Mouse (Mus musculus) limb, embryonic 10.5 days (tissue): ENCODE results near the gene Snrnp25. TPM values are rescaled to one million over a fixed set of nuclear protein-coding genes. Genes with fewer than 3 reads are reported as not detected.

Experiments
- DNase-seq: peaks from one replicate; pipeline ENCODE4 v3.0.0-alpha.2; 2017; ENCODE audit warnings: low spot score
- H3K27ac ChIP-seq: fragments of 300-500 bp; sonication (generic); 2 replicates; pipeline ENCODE4 v1.5.1; 2016; ENCODE audit warnings: mild to moderate bottlenecking
- H3K27me3 ChIP-seq: fragments of 300-500 bp; sonication (generic); 2 replicates; pipeline ENCODE4 v1.6.1; 2016; ENCODE audit warnings: low read depth, mild to moderate bottlenecking; ENCODE audit not compliant: poor library complexity, severe bottlenecking
- H3K36me3 ChIP-seq: fragments of 300-500 bp; sonication (generic); 2 replicates; pipeline ENCODE4 v1.6.1; 2016; ENCODE audit warnings: mild to moderate bottlenecking, moderate library complexity
- H3K4me1 ChIP-seq: fragments of 300-500 bp; sonication (generic); 2 replicates; pipeline ENCODE4 v1.6.1; 2016
- H3K4me3 ChIP-seq: fragments of 300-500 bp; sonication (generic); 2 replicates; pipeline ENCODE4 v1.5.1; 2016; ENCODE audit warnings: mild to moderate bottlenecking, moderate library complexity
- H3K9me3 ChIP-seq: fragments of 300-500 bp; sonication (generic); replicated peaks from 2 replicates; pipeline ENCODE4 v1.6.1; 2016; ENCODE audit warnings: mild to moderate bottlenecking
- WGBS: fragments of 180-500 bp; shearing (Covaris S2); methylation state at CpG from one replicate; pipeline ENCODE4 v1.1.7; 2016; 5-methylcytosine and 5-hydroxymethylcytosine counted together
- polyA plus RNA-seq: library from polyadenylated mRNA; unstranded; fragments of >200 nt; fragmentation: Nextera tagmentation; extraction: Ambion mirVana; gene quantifications from 2 replicates; pipeline ENCODE4 v1.2.1, GENCODE M21; 2016

Gene Snrnp25
- polyA plus RNA-seq, 1 experiment from 2014 or later: 115 TPM

DNA sequence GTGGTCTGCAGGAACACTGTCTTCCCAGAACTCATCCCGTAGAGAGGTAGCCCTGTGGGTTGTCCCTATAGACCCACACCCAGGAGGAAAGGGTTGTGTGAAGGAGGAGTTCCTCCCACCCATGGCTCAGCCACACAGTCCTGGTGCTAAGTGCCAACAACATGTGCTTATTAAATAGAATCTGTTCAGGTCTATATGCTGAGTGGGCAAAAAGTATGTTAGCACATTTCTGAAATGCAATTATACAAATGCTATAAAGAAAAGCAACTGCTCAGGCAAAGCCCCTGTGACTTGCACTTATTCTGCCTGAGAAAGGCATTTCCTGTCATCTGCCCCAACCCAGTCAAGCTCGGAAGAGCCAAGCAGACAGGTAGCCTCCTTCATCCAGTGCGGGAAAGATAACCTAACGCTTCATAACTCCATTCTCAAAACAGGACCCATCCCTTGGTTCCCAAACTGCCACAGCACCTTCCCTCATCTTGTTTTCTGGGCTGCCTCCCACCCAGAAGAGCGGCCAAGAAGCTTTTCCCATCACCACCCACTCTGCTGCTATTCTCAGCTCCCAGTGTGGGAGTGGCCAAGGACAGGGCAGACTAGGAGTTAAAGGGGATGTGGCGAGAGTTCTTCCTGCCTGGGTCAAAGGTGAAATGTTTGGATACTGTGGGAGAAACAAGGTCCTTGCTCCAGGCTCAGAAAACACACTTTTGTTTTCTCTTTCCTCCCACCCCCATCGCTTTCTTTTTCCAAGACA lies 38.2 kb downstream of the Snrnp25 start:
- Histone ChIP-seq H3K27me3 (no peaks in the 10 kb centered on the region), H3K9me3 (no peaks in the 10 kb centered on the region), H3K4me3 (no peak overlapping the region), H3K4me1 (no peaks in the 10 kb centered on the region), H3K36me3 (peaks cover 92% of the 10 kb centered on the region), H3K27ac (no peak overlapping the region; the same call in 1 of the 2 replicates)
- WGBS: 77% methylated on average over 7 of the region's 7 CpGs
- DNase-seq: no peak

- DNase-seq: no peak
- H3K9me3 ChIP-seq: no peaks in the 10 kb centered on the region
- H3K27me3 ChIP-seq: no peaks in the 10 kb centered on the region
- no peaks in the 10 kb centered on the region for H3K4me1 ChIP-seq
- 87% methylated on average over 3 of the region's 3 CpGs for WGBS
- H3K36me3 ChIP-seq: peaks cover 94% of the 10 kb centered on the region
- H3K4me3 ChIP-seq: no peak overlapping the region
- H3K27ac ChIP-seq: no peak overlapping the region; the same call in 1 of the 2 replicates
These were observed 38.8 kb downstream of the Snrnp25 start for GRCm38 (mm10) chr11:32244064-32244463.

GRCm38 (mm10) chr11:32244617-32245016 lies 39.4 kb downstream of the Snrnp25 start:
- Histone ChIP-seq H3K36me3 (peaks cover 95% of the 10 kb centered on the region), H3K27ac (no peak overlapping the region)
- 94% methylated on average over 1 of the region's 1 CpGs for WGBS

DNA sequence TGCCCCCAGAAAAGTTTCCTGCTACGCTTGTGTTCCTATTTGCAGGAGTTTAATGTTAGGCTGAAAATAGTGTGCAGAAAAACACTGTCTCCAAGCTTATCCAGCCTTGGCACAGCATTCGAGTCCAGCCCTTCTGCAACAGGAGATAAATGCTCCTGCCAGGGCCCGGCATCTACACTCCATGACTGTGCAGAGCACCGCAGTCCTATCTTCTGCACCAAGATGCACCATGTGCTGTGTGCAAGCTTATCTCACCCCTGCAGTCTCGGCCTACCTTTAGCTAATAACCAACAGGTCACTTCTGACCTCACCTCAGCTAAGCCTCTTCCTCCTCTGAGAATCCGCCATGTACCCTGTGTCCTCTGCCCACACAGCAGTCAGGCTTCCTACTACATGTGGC lies 40.4 kb downstream of the Snrnp25 start:
- H3K4me1 ChIP-seq: no peaks in the 10 kb centered on the region
- peaks cover 95% of the 10 kb centered on the region for H3K36me3 ChIP-seq
- 94% methylated on average over 6 of the region's 6 CpGs for WGBS
- DNase-seq: no peak
- H3K9me3 ChIP-seq: no peaks in the 10 kb centered on the region
- no peak overlapping the region for H3K4me3 ChIP-seq
- H3K27ac ChIP-seq: no peak overlapping the region
- no peaks in the 10 kb centered on the region for H3K27me3 ChIP-seq

More at GRCm38 (mm10) chr11:32244617-32245016, 39.4 kb downstream of the Snrnp25 start:
- H3K4me3 ChIP-seq: no peak overlapping the region
- no peaks in the 10 kb centered on the region for H3K9me3 ChIP-seq
- no peaks in the 10 kb centered on the region for H3K27me3 ChIP-seq
- no peaks in the 10 kb centered on the region for H3K4me1 ChIP-seq
- DNase-seq: no peak

- H3K27me3 ChIP-seq: no peaks in the 10 kb centered on the region
- no peaks in the 10 kb centered on the region for H3K9me3 ChIP-seq
- no peak overlapping the region for H3K27ac ChIP-seq
- no peak overlapping the region for H3K4me3 ChIP-seq
- H3K4me1 ChIP-seq: no peaks in the 10 kb centered on the region
- peaks cover 94% of the 10 kb centered on the region for H3K36me3 ChIP-seq
- no peak for DNase-seq
These were observed 41.9 kb downstream of the Snrnp25 start for GRCm38 (mm10) chr11:32247068-32247467.

DNA sequence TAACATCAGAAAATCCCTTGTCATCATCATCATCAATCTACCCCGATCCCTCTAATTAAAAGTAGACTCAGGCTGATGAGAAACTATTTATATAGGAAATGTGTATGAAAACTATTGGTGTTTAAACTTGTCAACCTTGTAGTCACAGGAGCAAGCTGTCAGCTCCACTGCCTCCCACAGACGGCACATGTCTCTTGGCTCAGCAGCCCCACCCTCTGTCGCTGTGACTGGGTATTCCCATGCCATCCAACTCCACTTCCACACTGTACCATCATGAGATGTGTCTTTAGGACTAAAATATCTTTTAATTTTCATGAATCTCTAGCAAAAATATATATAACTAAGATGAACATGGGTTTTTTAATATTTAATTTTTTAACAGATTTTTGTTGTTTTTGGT lies 43.1 kb downstream of the Snrnp25 start:
- 87% methylated on average over 3 of the region's 3 CpGs for WGBS
- Histone ChIP-seq H3K36me3 (peaks cover 95% of the 10 kb centered on the region), H3K27ac (no peak overlapping the region), H3K4me3 (no peak overlapping the region), H3K4me1 (no peaks in the 10 kb centered on the region), H3K9me3 (no peaks in the 10 kb centered on the region), H3K27me3 (no peaks in the 10 kb centered on the region)
- no peak for DNase-seq

- Histone ChIP-seq H3K27ac (no peak overlapping the region), H3K4me1 (no peaks in the 10 kb centered on the region), H3K36me3 (peaks cover 94% of the 10 kb centered on the region), H3K27me3 (no peaks in the 10 kb centered on the region), H3K4me3 (no peak overlapping the region), H3K9me3 (no peaks in the 10 kb centered on the region)
- DNase-seq: no peak
- 89% methylated on average over 8 of the region's 8 CpGs for WGBS
These were observed 45.9 kb downstream of the Snrnp25 start for GRCm38 (mm10) chr11:32250880-32251763.

DNA sequence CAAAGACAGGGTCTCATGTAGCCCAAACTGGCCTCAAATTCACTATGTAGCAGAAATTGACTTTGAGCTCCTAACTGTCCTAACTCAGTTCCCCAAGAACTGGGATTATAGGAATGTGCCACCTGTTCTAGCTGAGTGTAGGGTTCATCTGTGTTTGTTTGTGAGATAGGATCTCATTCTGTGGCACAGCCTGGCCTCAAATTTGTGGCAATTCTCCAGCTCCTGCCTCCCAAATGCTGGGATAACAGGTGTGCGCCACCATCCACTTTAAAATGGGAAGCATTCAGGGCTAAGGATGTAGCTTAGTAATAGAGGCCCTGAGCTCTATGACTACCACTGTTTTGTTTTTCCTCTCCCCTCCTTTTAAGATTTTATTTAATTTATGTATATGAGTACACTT lies 47.9 kb downstream of the Snrnp25 start:
- 100% methylated on average over 1 of the region's 1 CpGs for WGBS
- no peaks in the 10 kb centered on the region for H3K4me1 ChIP-seq

GRCm38 (mm10) chr11:32256146-32256545 lies 50.9 kb downstream of the Snrnp25 start:
- no peak for DNase-seq
- 92% methylated on average over 1 of the region's 1 CpGs for WGBS
- Histone ChIP-seq H3K27me3 (no peaks in the 10 kb centered on the region), H3K9me3 (no peaks in the 10 kb centered on the region), H3K4me1 (no peaks in the 10 kb centered on the region), H3K27ac (no peak overlapping the region), H3K36me3 (peaks cover 80% of the 10 kb centered on the region), H3K4me3 (no peak overlapping the region)

More for the DNA sequence above, 47.9 kb downstream of the Snrnp25 start:
- Histone ChIP-seq H3K36me3 (peaks cover 83% of the 10 kb centered on the region), H3K4me3 (no peak overlapping the region), H3K27me3 (no peaks in the 10 kb centered on the region), H3K9me3 (no peaks in the 10 kb centered on the region), H3K27ac (no peak overlapping the region)
- DNase-seq: no peak

DNA sequence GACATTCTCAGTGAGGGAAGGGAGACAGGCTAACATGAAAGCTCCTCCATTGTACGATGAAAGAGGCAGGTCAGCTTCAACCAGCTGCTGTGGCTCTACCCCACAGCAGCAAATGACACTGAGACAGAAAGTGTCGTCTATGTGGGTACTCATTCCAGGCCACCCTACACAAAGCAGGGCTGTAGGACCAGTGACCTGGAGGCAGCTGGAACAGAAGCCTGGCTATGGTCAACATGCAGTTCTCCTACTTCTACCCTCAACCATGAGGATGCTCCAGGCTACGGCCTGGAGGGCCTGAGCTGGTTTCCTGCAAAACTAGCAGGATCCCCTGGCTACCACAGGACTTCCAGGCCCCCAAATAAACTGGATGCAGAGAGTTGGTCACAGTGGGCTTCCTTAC lies 51.4 kb downstream of the Snrnp25 start:
- no peaks in the 10 kb centered on the region for H3K4me1 ChIP-seq
- no peak overlapping the region for H3K4me3 ChIP-seq
- DNase-seq: no peak
- peaks cover 78% of the 10 kb centered on the region for H3K36me3 ChIP-seq
- no peaks in the 10 kb centered on the region for H3K27me3 ChIP-seq
- H3K9me3 ChIP-seq: no peaks in the 10 kb centered on the region
- 89% methylated on average over 3 of the region's 3 CpGs for WGBS
- peak overlapping the region; percentile 25; the same call in 1 of the 2 replicates for H3K27ac ChIP-seq

Other genes with a start within 250 kb of the Snrnp25 start
- 0.14 TPM in 1 of 2 replicates, not detected in the other for gene 4930524B15Rik, start 239.8 kb upstream of the Snrnp25 start, polyA plus RNA-seq
- 1.1 and 2.0 TPM in 2 replicates for gene Nsg2, start 205.0 kb upstream of the Snrnp25 start, polyA plus RNA-seq
- gene Il9r, start 5.1 kb upstream of the Snrnp25 start, polyA plus RNA-seq: not detected in 2 replicates
- gene Rhbdf1, start 16.9 kb downstream of the Snrnp25 start, polyA plus RNA-seq: 28.1 and 31.1 TPM in 2 replicates
- gene Mpg, start 21.1 kb downstream of the Snrnp25 start, polyA plus RNA-seq: 36.2 and 45.2 TPM in 2 replicates
- gene Nprl3, start 62.3 kb downstream of the Snrnp25 start, polyA plus RNA-seq: 43.7 and 51.8 TPM in 2 replicates
- 2,528 and 3,017 TPM in 2 replicates for gene Hba-x, start 71.0 kb downstream of the Snrnp25 start, polyA plus RNA-seq
- 1,811 and 2,033 TPM in 2 replicates for gene Hba-a1, start 78.1 kb downstream of the Snrnp25 start, polyA plus RNA-seq
- gene Hbq1b, start 81.5 kb downstream of the Snrnp25 start, polyA plus RNA-seq: 5.7 and 5.9 TPM in 2 replicates
- 3,476 and 3,759 TPM in 2 replicates for gene Hba-a2, start 91.1 kb downstream of the Snrnp25 start, polyA plus RNA-seq
- gene Hbq1a, start 94.7 kb downstream of the Snrnp25 start, polyA plus RNA-seq: not detected in 2 replicates
- 25.0 and 31.3 TPM in 2 replicates for gene Sh3pxd2b, start 142.4 kb downstream of the Snrnp25 start, polyA plus RNA-seq
- gene Ubtd2, start 250.0 kb downstream of the Snrnp25 start, polyA plus RNA-seq: 74.2 and 82.0 TPM in 2 replicates